ENCODE assay signal across 26 mouse cellular contexts in the genomic region with DNA sequence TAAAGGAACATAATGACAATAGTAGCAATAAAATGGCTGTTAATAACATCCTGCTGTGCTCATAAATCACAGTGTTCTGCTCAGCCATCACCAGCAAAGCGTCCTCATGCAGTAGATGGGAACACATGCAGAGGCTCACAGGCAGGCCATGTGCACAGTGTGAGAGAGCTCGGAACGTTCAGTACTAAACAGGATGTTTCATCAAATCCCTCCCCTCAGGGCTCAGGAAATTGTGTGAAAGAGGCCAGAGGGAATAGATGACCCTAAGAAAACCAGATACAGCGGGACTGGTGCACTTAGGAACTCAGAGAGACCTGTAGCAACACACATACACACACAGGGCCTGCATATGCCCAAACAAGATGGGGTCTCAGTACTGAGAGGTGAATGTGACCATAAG.
A peak's percentile ranks its signal among the peaks of the same experiment; 100 is the strongest.
DNase-seq lines count a peak whose midpoint lies in the region; ATAC-seq and TF ChIP-seq lines count a peak whose summit lies in the region.
"Had no signal": no experiment of that assay in that cellular context is flagged by ENCODE, and none has a peak within 500 bp of the region (broad histone marks: within the 10 kb centered on the region; RNA-seq: fewer than 3 reads in every experiment).

No protein-coding gene starts in this region.

- intact Hi-C loops in heart, adult 2 months (cut with DNase I), result no loop called here

- ATAC-seq in lung, postnatal 0 days, result peak; percentile 53; the same call in 1 of the 2 replicates
- ATAC-seq in inflammation-experienced regulatory T-cells, adult 6 months, result no peak
- ATAC-seq: forebrain, postnatal 0 days; liver, embryonic 12.5 days; midbrain, embryonic 13.5 days had no signal

- H3K9ac ChIP-seq in heart, adult 2 months (ENCODE audit: low read depth, low read length), result no peak overlapping the region
- H3K9ac ChIP-seq in lung, postnatal 0 days (replicated peaks; ENCODE audit: low read depth), result no peak overlapping the region
- H3K9ac ChIP-seq: forebrain, embryonic 12.5 days; forebrain, postnatal 0 days; hindbrain, embryonic 15.5 days; kidney, embryonic 15.5 days; limb, embryonic 13.5 days; liver, embryonic 12.5 days; midbrain, embryonic 13.5 days had no signal

- no peak for TF ChIP-seq CTCF in heart, adult 2 months (IDR thresholded peaks at IDR 0.05)
- no peak for TF ChIP-seq CTCF in lung, postnatal 0 days (IDR thresholded peaks at IDR 0.05)

- no peak overlapping the region for H3K27ac ChIP-seq in heart, adult 2 months
- no peak overlapping the region for H3K27ac ChIP-seq in lung, postnatal 0 days (ENCODE audit: low read length)
- H3K27ac ChIP-seq in brown adipose tissue, adult 24 weeks (replicated peaks; ENCODE audit: low read depth, low read length), result 0 out of 2 replicates have a peak overlapping the region, but pooled peaks have one; percentile 45
- H3K27ac ChIP-seq: forebrain, embryonic 12.5 days; hindbrain, embryonic 10.5 days; hindbrain, embryonic 15.5 days; kidney, embryonic 15.5 days; limb, embryonic 13.5 days; liver, embryonic 12.5 days; midbrain, embryonic 13.5 days had no signal

- H3K79me2 ChIP-seq in heart, adult 2 months (replicated peaks; ENCODE audit: control insufficient read depth, insufficient read depth, low read length), result no peaks in the 10 kb centered on the region

- H3K36me3 ChIP-seq in heart, adult 2 months (ENCODE audit: control insufficient read depth, insufficient read depth, low read length), result no peaks in the 10 kb centered on the region
- no peaks in the 10 kb centered on the region for H3K36me3 ChIP-seq in lung, postnatal 0 days (ENCODE audit: insufficient read depth, low read length)
- H3K36me3 ChIP-seq: forebrain, embryonic 12.5 days; hindbrain, embryonic 10.5 days; hindbrain, embryonic 15.5 days; kidney, embryonic 15.5 days; limb, embryonic 13.5 days; liver, embryonic 12.5 days; midbrain, embryonic 13.5 days had no signal

- no peak for TF ChIP-seq POLR2A in heart, adult 2 months (IDR thresholded peaks at IDR 0.05; ENCODE audit: insufficient read depth, low read depth, low read length)

- peak; percentile 30 for DNase-seq in heart, adult 8-10 months (ENCODE audit: low spot score)
- DNase-seq in heart, adult 2 months, result no peak
- no peak for DNase-seq in lung, postnatal 0 days (ENCODE audit: low spot score)
- no peak for DNase-seq in lung, adult 18-20 months
- DNase-seq in cerebellum, adult 9-11 months, result no peak
- DNase-seq: adrenal gland, postnatal 25 days; B cell, adult 2 months; cerebellum, adult 18-20 months; cerebellum, postnatal 14 days; forebrain, postnatal 0 days; gastrocnemius, postnatal 25 days; kidney, adult 18-20 months; kidney, postnatal 25 days; lung, adult 2 months; lung, postnatal 14 days; thymus, adult 2 months; thymus, postnatal 4 days had no signal

- H3K4me3 ChIP-seq in heart, adult 2 months, result no peak overlapping the region
- no peak overlapping the region for H3K4me3 ChIP-seq in lung, postnatal 0 days (ENCODE audit: low read depth, low read length)
- H3K4me3 ChIP-seq in brown adipose tissue, adult 24 weeks (ENCODE audit: insufficient read depth, low read depth, low read length), result no peak overlapping the region
- H3K4me3 ChIP-seq: forebrain, embryonic 12.5 days; hindbrain, embryonic 10.5 days; hindbrain, embryonic 15.5 days; kidney, embryonic 15.5 days; limb, embryonic 13.5 days; liver, embryonic 12.5 days; midbrain, embryonic 13.5 days had no signal

- WGBS in heart, adult 2 months, result 45% methylated on average over 4 of the region's 4 CpGs
- 63% methylated on average over 4 of the region's 4 CpGs for WGBS in lung, postnatal 0 days

- no peaks in the 10 kb centered on the region for H3K9me3 ChIP-seq in lung, postnatal 0 days (ENCODE audit: low read length)
- H3K9me3 ChIP-seq: forebrain, embryonic 12.5 days; hindbrain, embryonic 10.5 days; hindbrain, embryonic 15.5 days; kidney, embryonic 15.5 days; limb, embryonic 13.5 days; liver, embryonic 12.5 days; midbrain, embryonic 13.5 days had no signal

- TF ChIP-seq EP300 in heart, adult 2 months (IDR thresholded peaks at IDR 0.05; ENCODE audit: insufficient read depth, low read depth, low read length), result no peak
- peak; percentile 66 for TF ChIP-seq EP300 in lung, postnatal 0 days (IDR thresholded peaks at IDR 0.05)

- H3K27me3 ChIP-seq in heart, adult 2 months (ENCODE audit: control insufficient read depth, insufficient read depth, low read length), result no peaks in the 10 kb centered on the region
- H3K27me3 ChIP-seq in lung, postnatal 0 days (replicated peaks; ENCODE audit: insufficient read depth, low read length), result no peaks in the 10 kb centered on the region
- H3K27me3 ChIP-seq: forebrain, embryonic 12.5 days; hindbrain, embryonic 15.5 days; kidney, embryonic 15.5 days; limb, embryonic 13.5 days; liver, embryonic 12.5 days; midbrain, embryonic 13.5 days had no signal

- H3K4me2 ChIP-seq in lung, postnatal 0 days (replicated peaks; ENCODE audit: low read depth, low read length), result no peak overlapping the region
- H3K4me2 ChIP-seq: forebrain, embryonic 12.5 days; hindbrain, embryonic 15.5 days; kidney, embryonic 15.5 days; limb, embryonic 13.5 days; liver, embryonic 12.5 days; midbrain, embryonic 13.5 days had no signal

- peaks cover 7% of the 10 kb centered on the region for H3K4me1 ChIP-seq in heart, adult 2 months (ENCODE audit: control insufficient read depth, insufficient read depth, low read length)
- H3K4me1 ChIP-seq in lung, postnatal 0 days (ENCODE audit: insufficient read depth, low read depth, low read length), result no peaks in the 10 kb centered on the region
- peaks cover 7% of the 10 kb centered on the region; the same call in 1 of the 2 replicates for H3K4me1 ChIP-seq in brown adipose tissue, adult 24 weeks (ENCODE audit: control insufficient read depth, insufficient read depth, insufficient read length, low read length)
- H3K4me1 ChIP-seq: kidney, embryonic 15.5 days; limb, embryonic 13.5 days had no signal
